Mouse (Mus musculus): Measurements from ENCODE around the gene Iqcg. TPM values are rescaled to one million over a fixed set of nuclear protein-coding genes. Genes with fewer than 3 reads are reported as not detected.

Iqcg gene
- polyA plus RNA-seq, 1 experiment from 2014 or later = 5.3 TPM

DNA sequence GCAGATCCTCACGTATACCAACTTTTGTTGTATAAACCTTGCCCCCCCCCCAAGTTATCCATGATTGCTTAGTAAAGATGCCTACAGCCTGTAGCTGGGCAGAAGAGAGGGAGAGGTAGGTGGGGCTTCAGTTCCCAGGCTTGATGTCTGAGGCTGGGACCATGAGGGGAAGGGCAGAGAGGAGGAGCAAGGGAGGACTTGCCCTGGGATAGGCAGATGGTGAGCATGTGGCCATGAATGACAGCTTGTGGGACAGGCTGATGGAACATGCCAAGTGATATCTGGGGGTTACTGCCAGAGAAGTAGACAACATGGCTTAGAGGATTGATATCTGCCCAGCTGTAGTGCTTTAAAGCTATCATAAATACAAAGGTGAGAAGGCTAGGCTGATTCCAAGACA lies 8.0 kb downstream of the Iqcg start:
- Histone ChIP-seq H3K27ac (ENCODE audit: low read depth, low read length) (no peak overlapping the region), H3K4me3 (ENCODE audit: low read depth, low read length) (no peak overlapping the region), H3K9me3 (ENCODE audit: control insufficient read depth, low read length) (no peaks in the 10 kb centered on the region), H3K27me3 (ENCODE audit: control insufficient read depth, insufficient read depth, low read length) (no peaks in the 10 kb centered on the region), H3K4me1 (replicated peaks; ENCODE audit: control insufficient read depth, insufficient read depth, low read length) (no peaks in the 10 kb centered on the region), H3K4me2 (ENCODE audit: low read depth, low read length, severe bottlenecking) (no peak overlapping the region), H3K9ac (ENCODE audit: low read length) (no peak overlapping the region), H3K36me3 (ENCODE audit: control insufficient read depth, insufficient read depth, low read length) (no peaks in the 10 kb centered on the region; the same call in 1 of the 2 replicates)
- WGBS = 91% methylated on average over 1 of the region's 1 CpGs
- no peak for ATAC-seq (replicated peaks; ENCODE audit: low FRiP score)
- DNase-seq (ENCODE audit: low spot score) = no peak

DNA sequence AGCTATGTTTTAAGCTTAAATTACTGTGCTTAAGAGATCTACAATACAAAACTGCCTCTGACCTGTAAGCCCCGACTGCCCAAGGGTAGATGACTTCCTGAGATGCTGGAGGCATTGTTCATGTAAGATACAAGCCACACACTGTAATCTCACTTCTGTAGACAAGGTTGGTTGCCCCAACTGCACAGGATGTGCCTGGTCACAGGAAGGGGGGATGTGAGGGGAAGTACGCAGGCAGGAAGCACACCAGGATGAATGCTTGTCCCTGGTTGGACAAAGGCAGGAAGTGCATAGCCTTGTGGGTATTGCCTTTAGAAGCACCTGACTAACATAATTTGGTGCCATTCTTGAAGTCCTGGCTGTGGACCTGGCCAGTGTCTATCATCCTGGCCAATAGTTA lies 12.8 kb downstream of the Iqcg start:
- Histone ChIP-seq H3K9me3 (ENCODE audit: control insufficient read depth, low read length) (no peaks in the 10 kb centered on the region), H3K27me3 (ENCODE audit: control insufficient read depth, insufficient read depth, low read length) (no peaks in the 10 kb centered on the region), H3K9ac (ENCODE audit: low read length) (no peak overlapping the region), H3K4me3 (ENCODE audit: low read depth, low read length) (no peak overlapping the region), H3K4me2 (ENCODE audit: low read depth, low read length, severe bottlenecking) (no peak overlapping the region), H3K27ac (ENCODE audit: low read depth, low read length) (no peak overlapping the region), H3K4me1 (replicated peaks; ENCODE audit: control insufficient read depth, insufficient read depth, low read length) (no peaks in the 10 kb centered on the region), H3K36me3 (ENCODE audit: control insufficient read depth, insufficient read depth, low read length) (no peaks in the 10 kb centered on the region; the same call in 1 of the 2 replicates)
- no peak for ATAC-seq (replicated peaks; ENCODE audit: low FRiP score)
- DNase-seq (ENCODE audit: low spot score) = no peak
- WGBS = 81% methylated on average over 2 of the region's 2 CpGs

DNA sequence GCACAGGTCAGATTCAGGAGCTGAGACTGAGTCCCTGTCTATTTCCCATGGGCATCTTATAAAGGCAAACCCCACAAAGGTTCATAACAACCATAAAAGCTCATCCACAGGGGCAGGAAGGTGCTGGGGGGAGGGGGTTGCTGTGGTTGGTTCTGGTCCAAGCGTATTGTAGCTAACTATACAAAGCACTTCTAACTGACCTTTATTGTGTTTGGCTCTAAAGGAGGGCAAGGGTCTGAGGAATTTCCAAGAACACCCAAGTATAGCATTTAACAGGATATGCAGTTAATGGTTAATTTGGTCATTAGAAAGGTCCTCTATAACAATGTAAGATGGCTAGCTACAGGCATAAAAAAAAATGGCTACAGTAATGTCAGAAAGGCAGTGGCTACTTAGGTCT lies 13.3 kb downstream of the Iqcg start:
- Histone ChIP-seq H3K27ac (ENCODE audit: low read depth, low read length) (no peak overlapping the region), H3K4me2 (ENCODE audit: low read depth, low read length, severe bottlenecking) (no peak overlapping the region), H3K36me3 (ENCODE audit: control insufficient read depth, insufficient read depth, low read length) (no peaks in the 10 kb centered on the region), H3K27me3 (ENCODE audit: control insufficient read depth, insufficient read depth, low read length) (no peaks in the 10 kb centered on the region), H3K9ac (ENCODE audit: low read length) (no peak overlapping the region), H3K9me3 (ENCODE audit: control insufficient read depth, low read length) (no peaks in the 10 kb centered on the region), H3K4me3 (ENCODE audit: low read depth, low read length) (no peak overlapping the region), H3K4me1 (replicated peaks; ENCODE audit: control insufficient read depth, insufficient read depth, low read length) (no peaks in the 10 kb centered on the region)
- DNase-seq (ENCODE audit: low spot score) (no peak), ATAC-seq (replicated peaks; ENCODE audit: low FRiP score) (no peak)
- 82% methylated on average over 1 of the region's 1 CpGs for WGBS

DNA sequence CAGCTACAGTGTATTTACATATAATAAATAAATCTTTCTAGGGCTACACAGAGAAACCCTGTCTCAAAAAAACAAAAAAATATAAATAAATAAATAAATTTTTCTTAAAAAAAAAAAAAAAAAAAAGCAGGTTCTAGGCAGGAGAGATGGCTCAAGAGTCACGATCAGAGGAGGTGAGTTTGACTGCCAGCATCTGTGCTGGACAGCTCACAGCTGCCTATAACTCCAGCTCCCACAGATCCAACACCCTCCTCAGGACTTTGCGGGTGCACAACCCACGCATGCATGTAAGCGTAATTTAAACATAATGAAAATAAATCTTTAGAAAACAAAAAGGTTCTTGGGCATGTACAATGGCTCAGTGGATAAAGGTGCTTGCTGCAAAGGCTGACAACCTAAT lies 20.0 kb downstream of the Iqcg start:
- Histone ChIP-seq H3K36me3 (ENCODE audit: control insufficient read depth, insufficient read depth, low read length) (no peaks in the 10 kb centered on the region), H3K27me3 (ENCODE audit: control insufficient read depth, insufficient read depth, low read length) (no peaks in the 10 kb centered on the region), H3K9me3 (ENCODE audit: control insufficient read depth, low read length) (no peaks in the 10 kb centered on the region), H3K9ac (ENCODE audit: low read length) (no peak overlapping the region), H3K4me2 (ENCODE audit: low read depth, low read length, severe bottlenecking) (no peak overlapping the region), H3K27ac (ENCODE audit: low read depth, low read length) (no peak overlapping the region), H3K4me1 (replicated peaks; ENCODE audit: control insufficient read depth, insufficient read depth, low read length) (no peaks in the 10 kb centered on the region), H3K4me3 (ENCODE audit: low read depth, low read length) (no peak overlapping the region)
- WGBS = 93% methylated on average over 4 of the region's 4 CpGs
- ATAC-seq (replicated peaks; ENCODE audit: low FRiP score) (no peak), DNase-seq (ENCODE audit: low spot score) (no peak)

DNA sequence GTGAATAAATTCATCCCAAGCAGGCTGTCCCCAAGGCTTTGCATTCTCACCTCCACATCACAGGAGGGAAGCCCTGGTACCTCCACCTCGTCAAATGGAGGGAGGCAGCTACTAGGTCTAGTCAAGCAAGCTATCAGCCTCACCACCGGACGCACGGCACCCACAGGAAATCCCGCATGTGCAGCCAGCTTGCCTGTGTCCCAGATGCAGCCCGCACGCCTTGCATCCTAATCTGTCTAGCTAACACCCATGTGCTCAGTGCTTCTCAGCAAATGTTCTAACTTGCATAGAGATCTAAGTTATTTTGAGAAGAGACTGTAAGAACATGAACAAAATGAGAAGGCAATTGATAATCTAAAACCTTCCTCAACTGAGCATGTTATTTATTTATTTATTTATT lies 29.7 kb downstream of the Iqcg start:
- H3K27ac ChIP-seq (ENCODE audit: low read depth, low read length) = no peak overlapping the region
- H3K36me3 ChIP-seq (ENCODE audit: control insufficient read depth, insufficient read depth, low read length) = no peaks in the 10 kb centered on the region
- no peak overlapping the region for H3K9ac ChIP-seq (ENCODE audit: low read length)
- ATAC-seq (replicated peaks; ENCODE audit: low FRiP score) (no peak), DNase-seq (ENCODE audit: low spot score) (no peak)
- H3K9me3 ChIP-seq (ENCODE audit: control insufficient read depth, low read length) = no peaks in the 10 kb centered on the region
- H3K27me3 ChIP-seq (ENCODE audit: control insufficient read depth, insufficient read depth, low read length) = no peaks in the 10 kb centered on the region
- 92% methylated on average over 7 of the region's 7 CpGs for WGBS
- H3K4me1 ChIP-seq (replicated peaks; ENCODE audit: control insufficient read depth, insufficient read depth, low read length) = no peaks in the 10 kb centered on the region
- H3K4me2 ChIP-seq (ENCODE audit: low read depth, low read length, severe bottlenecking) = no peak overlapping the region
- no peak overlapping the region for H3K4me3 ChIP-seq (ENCODE audit: low read depth, low read length)

DNA sequence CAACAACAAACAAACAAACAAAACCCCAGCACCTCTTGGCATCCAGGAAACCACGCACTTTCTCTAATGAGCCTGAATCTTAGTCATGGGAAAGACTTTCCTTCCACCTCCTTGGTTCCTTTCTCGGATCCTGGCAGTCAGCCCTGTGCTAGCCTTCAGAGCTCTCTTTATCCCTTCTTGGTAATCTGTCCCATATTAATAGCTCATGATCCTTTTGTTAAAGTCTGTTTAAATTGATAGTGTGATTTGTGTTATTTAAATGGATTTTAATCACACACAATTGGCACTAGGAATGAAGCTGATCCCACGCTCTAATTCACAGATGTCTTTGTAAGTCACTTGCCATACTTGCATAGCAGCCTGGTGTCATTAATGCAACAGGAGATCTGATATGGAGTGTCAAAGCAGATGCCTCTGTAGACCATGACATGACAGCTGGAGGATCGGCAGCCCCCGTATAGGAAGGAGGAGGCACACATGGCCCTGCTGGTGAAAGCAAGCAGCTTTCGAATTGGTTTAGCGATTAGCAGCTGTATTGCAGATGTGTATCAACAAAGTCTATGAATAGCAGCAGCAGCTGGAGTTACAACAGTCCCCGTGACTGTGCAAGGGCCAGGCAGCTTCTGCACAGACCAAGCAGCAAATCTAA lies 31.4 kb downstream of the Iqcg start:
- H3K9me3 ChIP-seq (ENCODE audit: control insufficient read depth, low read length) = no peaks in the 10 kb centered on the region

DNA sequence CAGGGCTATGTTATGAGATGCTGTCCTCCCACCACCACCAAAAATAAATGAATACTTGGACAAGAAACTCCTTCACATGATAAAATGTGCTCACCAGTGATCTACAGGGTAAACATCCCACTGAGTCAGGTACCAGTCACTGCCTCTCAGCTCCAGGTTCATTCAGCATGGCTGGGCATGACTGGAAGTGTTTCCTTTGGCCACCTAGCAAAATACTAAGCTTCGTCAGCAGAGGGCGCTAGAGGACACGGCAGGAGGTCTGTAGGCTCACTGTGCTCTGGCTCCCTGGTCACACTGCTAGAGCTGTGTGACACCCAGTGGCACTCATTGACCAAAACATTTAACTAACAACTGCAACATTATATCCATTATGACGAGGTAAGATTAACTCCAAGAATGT lies 32.3 kb downstream of the Iqcg start:
- Histone ChIP-seq H3K4me2 (ENCODE audit: low read depth, low read length, severe bottlenecking) (no peak overlapping the region), H3K9ac (ENCODE audit: low read length) (no peak overlapping the region), H3K27me3 (ENCODE audit: control insufficient read depth, insufficient read depth, low read length) (no peaks in the 10 kb centered on the region), H3K27ac (ENCODE audit: low read depth, low read length) (no peak overlapping the region), H3K4me3 (ENCODE audit: low read depth, low read length) (no peak overlapping the region), H3K9me3 (ENCODE audit: control insufficient read depth, low read length) (no peaks in the 10 kb centered on the region), H3K4me1 (replicated peaks; ENCODE audit: control insufficient read depth, insufficient read depth, low read length) (no peaks in the 10 kb centered on the region), H3K36me3 (ENCODE audit: control insufficient read depth, insufficient read depth, low read length) (no peaks in the 10 kb centered on the region)
- WGBS = 6% methylated on average over 4 of the region's 4 CpGs
- peak; percentile 90 for DNase-seq (ENCODE audit: low spot score)
- ATAC-seq (replicated peaks; ENCODE audit: low FRiP score) = no peak

More for the DNA sequence above, 31.4 kb downstream of the Iqcg start:
- H3K9ac ChIP-seq (ENCODE audit: low read length) = no peak overlapping the region
- no peaks in the 10 kb centered on the region for H3K36me3 ChIP-seq (ENCODE audit: control insufficient read depth, insufficient read depth, low read length)
- DNase-seq (ENCODE audit: low spot score) (no peak), ATAC-seq (replicated peaks; ENCODE audit: low FRiP score) (no peak)
- H3K4me3 ChIP-seq (ENCODE audit: low read depth, low read length) = no peak overlapping the region
- 84% methylated on average over 8 of the region's 8 CpGs for WGBS
- no peaks in the 10 kb centered on the region for H3K27me3 ChIP-seq (ENCODE audit: control insufficient read depth, insufficient read depth, low read length)
- no peak overlapping the region for H3K4me2 ChIP-seq (ENCODE audit: low read depth, low read length, severe bottlenecking)
- H3K27ac ChIP-seq (ENCODE audit: low read depth, low read length) = no peak overlapping the region
- no peaks in the 10 kb centered on the region for H3K4me1 ChIP-seq (replicated peaks; ENCODE audit: control insufficient read depth, insufficient read depth, low read length)

DNA sequence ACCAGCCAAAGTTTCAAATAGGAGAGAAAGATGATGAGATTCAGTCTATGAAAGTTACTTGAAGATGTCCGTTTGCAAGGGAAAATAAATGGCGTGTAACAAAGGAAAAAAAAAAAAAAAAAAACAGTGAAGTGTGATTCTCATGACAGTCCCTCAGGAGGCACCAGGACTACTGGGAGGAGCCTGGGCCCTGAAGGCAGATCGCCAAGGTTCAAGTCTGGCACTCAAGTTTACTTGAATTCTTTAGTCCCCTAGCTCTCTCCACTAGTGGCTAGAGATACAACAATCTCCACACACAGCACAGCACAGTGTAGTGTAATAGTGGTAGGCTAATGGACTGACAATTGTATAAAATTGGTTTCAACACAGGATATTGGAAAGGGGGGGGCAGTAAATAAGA lies 34.6 kb downstream of the Iqcg start:
- H3K9ac ChIP-seq (ENCODE audit: low read length) = no peak overlapping the region
- DNase-seq (ENCODE audit: low spot score) = no peak
- WGBS = 77% methylated on average over 3 of the region's 3 CpGs
- no peaks in the 10 kb centered on the region for H3K36me3 ChIP-seq (ENCODE audit: control insufficient read depth, insufficient read depth, low read length)
- ATAC-seq (replicated peaks; ENCODE audit: low FRiP score) = no peak
- no peak overlapping the region for H3K4me2 ChIP-seq (ENCODE audit: low read depth, low read length, severe bottlenecking)
- H3K4me3 ChIP-seq (ENCODE audit: low read depth, low read length) = no peak overlapping the region
- H3K27ac ChIP-seq (ENCODE audit: low read depth, low read length) = no peak overlapping the region
- H3K4me1 ChIP-seq (replicated peaks; ENCODE audit: control insufficient read depth, insufficient read depth, low read length) = no peaks in the 10 kb centered on the region
- no peaks in the 10 kb centered on the region for H3K9me3 ChIP-seq (ENCODE audit: control insufficient read depth, low read length)
- no peaks in the 10 kb centered on the region for H3K27me3 ChIP-seq (ENCODE audit: control insufficient read depth, insufficient read depth, low read length)

DNA sequence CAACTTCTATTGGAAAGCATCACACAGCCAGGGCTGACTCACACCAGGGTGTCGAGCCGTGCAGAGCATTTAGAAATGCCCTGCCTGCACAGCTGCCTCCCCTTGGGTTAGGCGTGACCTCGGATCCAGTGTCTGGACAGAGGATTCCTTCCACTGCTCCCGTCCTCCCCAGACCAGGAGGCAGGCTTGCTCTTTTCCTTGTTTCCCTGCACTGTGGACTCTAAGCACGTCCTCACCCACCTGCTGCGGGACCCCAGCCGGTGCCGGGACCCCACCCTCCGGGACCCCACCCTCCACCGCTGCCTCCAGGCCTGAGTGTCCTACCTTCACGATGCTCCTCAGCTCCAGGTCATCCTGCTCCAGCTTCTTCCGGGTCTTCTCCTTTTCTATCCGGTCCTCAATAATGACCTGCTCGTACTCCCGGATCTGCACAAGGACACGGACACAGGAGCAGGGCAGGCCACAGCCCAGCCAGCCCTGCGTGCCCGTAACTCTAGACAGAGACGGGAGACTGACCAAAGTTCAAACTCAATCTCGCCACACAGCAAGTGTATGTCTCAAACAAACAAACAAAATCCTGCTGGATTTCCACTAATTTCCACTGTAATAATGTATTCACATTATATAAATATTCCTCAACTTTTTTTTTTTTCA lies 36.8 kb downstream of the Iqcg start:
- Histone ChIP-seq H3K4me3 (ENCODE audit: low read depth, low read length) (no peak overlapping the region), H3K36me3 (ENCODE audit: control insufficient read depth, insufficient read depth, low read length) (no peaks in the 10 kb centered on the region), H3K4me1 (replicated peaks; ENCODE audit: control insufficient read depth, insufficient read depth, low read length) (no peaks in the 10 kb centered on the region), H3K9me3 (ENCODE audit: control insufficient read depth, low read length) (no peaks in the 10 kb centered on the region), H3K27me3 (ENCODE audit: control insufficient read depth, insufficient read depth, low read length) (no peaks in the 10 kb centered on the region), H3K27ac (ENCODE audit: low read depth, low read length) (no peak overlapping the region), H3K4me2 (ENCODE audit: low read depth, low read length, severe bottlenecking) (no peak overlapping the region), H3K9ac (ENCODE audit: low read length) (no peak overlapping the region)
- DNase-seq (ENCODE audit: low spot score) (no peak), ATAC-seq (replicated peaks; ENCODE audit: low FRiP score) (no peak)
- 80% methylated on average over 21 of the region's 21 CpGs for WGBS
